In genomic region chr17:81500686-81501407, GRCm38 (mm10) we compare ENCODE assay signal across 13 mouse cellular contexts. TPM values are rescaled to one million over a fixed set of nuclear protein-coding genes. Genes with fewer than 3 reads are reported as not detected.
DNase-seq lines count a peak whose midpoint lies in the region; ATAC-seq and TF ChIP-seq lines count a peak whose summit lies in the region.
"Had no signal": no experiment of that assay in that cellular context is flagged by ENCODE, and none has a peak within 500 bp of the region (broad histone marks: within the 10 kb centered on the region; RNA-seq: fewer than 3 reads in every experiment).

No protein-coding gene starts in this region.

- no peaks in the 10 kb centered on the region for H3K9me3 ChIP-seq in heart, embryonic 12.5 days (replicated peaks)
- H3K9me3 ChIP-seq in forebrain, embryonic 13.5 days (replicated peaks): no peaks in the 10 kb centered on the region
- no peaks in the 10 kb centered on the region for H3K9me3 ChIP-seq in midbrain, embryonic 15.5 days
- no peaks in the 10 kb centered on the region for H3K9me3 ChIP-seq in liver, postnatal 0 days (ENCODE audit: low read length)
- H3K9me3 ChIP-seq: embryonic facial prominence, embryonic 12.5 days; limb, embryonic 10.5 days; megakaryocyte, embryonic 14.5 days had no signal

- 79% methylated on average over 5 of the region's 5 CpGs for WGBS in heart, embryonic 12.5 days
- 48% methylated on average over 5 of the region's 5 CpGs for WGBS in forebrain, embryonic 13.5 days
- WGBS in lung, adult 2 months: 55% methylated on average over 5 of the region's 5 CpGs
- WGBS in midbrain, embryonic 15.5 days: 44% methylated on average over 5 of the region's 5 CpGs
- WGBS in liver, postnatal 0 days (ENCODE audit: insufficient replicate concordance): 69% methylated on average over 5 of the region's 5 CpGs

- H3K27ac ChIP-seq in heart, embryonic 12.5 days (ENCODE audit: poor library complexity, severe bottlenecking): 0 out of 2 replicates have a peak overlapping the region, but pooled peaks have one; percentile 38
- no peak overlapping the region for H3K27ac ChIP-seq in forebrain, embryonic 13.5 days
- peak overlapping the region; percentile 57 for H3K27ac ChIP-seq in midbrain, embryonic 15.5 days
- no peak overlapping the region for H3K27ac ChIP-seq in liver, postnatal 0 days (ENCODE audit: low read depth)
- H3K27ac ChIP-seq: embryonic facial prominence, embryonic 12.5 days; limb, embryonic 10.5 days had no signal

- intact Hi-C loops in heart, postnatal 25 days (cut with DNase I): no loop called here

- H3K9ac ChIP-seq in heart, embryonic 12.5 days: no peak overlapping the region
- no peak overlapping the region for H3K9ac ChIP-seq in forebrain, embryonic 13.5 days
- no peak overlapping the region for H3K9ac ChIP-seq in midbrain, embryonic 15.5 days
- H3K9ac ChIP-seq in liver, postnatal 0 days (replicated peaks): no peak overlapping the region
- H3K9ac ChIP-seq: embryonic facial prominence, embryonic 12.5 days had no signal

- no peak overlapping the region for H3K4me2 ChIP-seq in heart, embryonic 12.5 days
- H3K4me2 ChIP-seq in forebrain, embryonic 13.5 days: no peak overlapping the region
- no peak overlapping the region for H3K4me2 ChIP-seq in midbrain, embryonic 15.5 days
- no peak overlapping the region for H3K4me2 ChIP-seq in liver, postnatal 0 days (ENCODE audit: low read depth, low read length)
- H3K4me2 ChIP-seq: embryonic facial prominence, embryonic 12.5 days had no signal

- no peak for TF ChIP-seq CTCF in lung, adult 2 months (IDR thresholded peaks at IDR 0.05; ENCODE audit: insufficient read depth, low read length)
- no peak for TF ChIP-seq CTCF in liver, postnatal 0 days (IDR thresholded peaks at IDR 0.05; ENCODE audit: low read depth)

- no peak overlapping the region for H3K4me3 ChIP-seq in heart, embryonic 12.5 days
- no peak overlapping the region for H3K4me3 ChIP-seq in forebrain, embryonic 13.5 days
- H3K4me3 ChIP-seq in lung, adult 2 months (replicated peaks; ENCODE audit: extremely low read depth, low read depth, low read length): no peak overlapping the region
- H3K4me3 ChIP-seq in midbrain, embryonic 15.5 days: no peak overlapping the region
- no peak overlapping the region for H3K4me3 ChIP-seq in liver, postnatal 0 days (ENCODE audit: low read depth, low read length)
- H3K4me3 ChIP-seq: embryonic facial prominence, embryonic 12.5 days; limb, embryonic 10.5 days; megakaryocyte, embryonic 14.5 days had no signal

- DNase-seq in heart, postnatal 25 days (ENCODE audit: low spot score): no peak
- DNase-seq in lung, adult 2 months: peak; percentile 29
- no peak for DNase-seq in adrenal gland, adult 2 months
- no peak for DNase-seq in liver, postnatal 0 days
- no peak for DNase-seq in heart, adult 8-10 months (ENCODE audit: low spot score)
- DNase-seq: gastrocnemius, postnatal 10 days had no signal

- H3K4me1 ChIP-seq in heart, embryonic 12.5 days (replicated peaks): peaks cover 24% of the 10 kb centered on the region
- H3K4me1 ChIP-seq in forebrain, embryonic 13.5 days: peaks cover 13% of the 10 kb centered on the region
- H3K4me1 ChIP-seq in lung, adult 2 months (ENCODE audit: control insufficient read depth, insufficient read depth, low read length): peaks cover 2% of the 10 kb centered on the region
- peaks cover 10% of the 10 kb centered on the region for H3K4me1 ChIP-seq in midbrain, embryonic 15.5 days
- no peaks in the 10 kb centered on the region for H3K4me1 ChIP-seq in liver, postnatal 0 days (ENCODE audit: insufficient read depth)
- H3K4me1 ChIP-seq: embryonic facial prominence, embryonic 12.5 days; limb, embryonic 10.5 days had no signal

- H3K36me3 ChIP-seq in heart, embryonic 12.5 days: 0 out of 2 replicates have a peak, but pooled peaks cover 5% of the 10 kb centered on the region
- no peaks in the 10 kb centered on the region for H3K36me3 ChIP-seq in forebrain, embryonic 13.5 days (ENCODE audit: poor library complexity, severe bottlenecking)
- no peaks in the 10 kb centered on the region for H3K36me3 ChIP-seq in midbrain, embryonic 15.5 days (replicated peaks)
- H3K36me3 ChIP-seq in liver, postnatal 0 days (replicated peaks; ENCODE audit: insufficient read depth, low read length): no peaks in the 10 kb centered on the region
- H3K36me3 ChIP-seq: embryonic facial prominence, embryonic 12.5 days; limb, embryonic 10.5 days had no signal

- no peak for ATAC-seq in heart, embryonic 12.5 days (ENCODE audit: insufficient number of reproducible peaks, low FRiP score)
- peak; percentile 76 for ATAC-seq in forebrain, embryonic 13.5 days
- ATAC-seq in midbrain, embryonic 15.5 days (replicated peaks): peak; percentile 72
- ATAC-seq in liver, postnatal 0 days: no peak

- H3K27me3 ChIP-seq in heart, embryonic 12.5 days (replicated peaks): no peaks in the 10 kb centered on the region
- no peaks in the 10 kb centered on the region for H3K27me3 ChIP-seq in forebrain, embryonic 13.5 days
- no peaks in the 10 kb centered on the region for H3K27me3 ChIP-seq in midbrain, embryonic 15.5 days (replicated peaks)
- H3K27me3 ChIP-seq in liver, postnatal 0 days (ENCODE audit: insufficient read depth, low read length): no peaks in the 10 kb centered on the region
- H3K27me3 ChIP-seq: embryonic facial prominence, embryonic 12.5 days; megakaryocyte, embryonic 14.5 days had no signal

- TF ChIP-seq POLR2A in lung, adult 2 months (IDR thresholded peaks at IDR 0.05; ENCODE audit: borderline replicate concordance, extremely low read depth, low read depth, low read length): no peak

- TF ChIP-seq EP300 in liver, postnatal 0 days (IDR thresholded peaks at IDR 0.05; ENCODE audit: low read depth): no peak

RNA-seq across cellular contexts. Expression of gene Gm11096, which starts 59.3 kb away (rescaled TPM):
- polyA plus RNA-seq in heart, embryonic 12.5 days (2016; fragmentation: Nextera tagmentation; extraction: Ambion mirVana): not detected in 2 replicates
- not detected for total RNA-seq in heart, postnatal 25 days (2021)
- polyA plus RNA-seq in forebrain, embryonic 13.5 days (2015; fragmentation: Nextera tagmentation; extraction: Ambion mirVana): not detected in 2 replicates
- not detected in 2 replicates for polyA plus RNA-seq in lung, adult 2 months (2012; rRNA removed)
- polyA plus RNA-seq in midbrain, embryonic 15.5 days (2015; fragmentation: Nextera tagmentation; extraction: Ambion mirVana): not detected in 2 replicates
- not detected for total RNA-seq in adrenal gland, adult 2 months (2021)
- not detected in 2 replicates for polyA plus RNA-seq in adrenal gland, adult 2 months (2012; rRNA removed)
- polyA plus RNA-seq in liver, postnatal 0 days (2015; fragmentation: Nextera tagmentation; extraction: Ambion mirVana): not detected in 2 replicates
- total RNA-seq in heart, adult 8-10 months (2022): not detected
- total RNA-seq: gastrocnemius, postnatal 10 days had no signal
- polyA plus RNA-seq: embryonic facial prominence, embryonic 12.5 days; kidney, embryonic 14.5 days; limb, embryonic 10.5 days had no signal

Comparison
In these comparisons a context has a peak if more than half of its experiments do, and no peak if none do; other contexts are left out.
1. ATAC-seq: peak in forebrain, embryonic 13.5 days (single experiment) and midbrain, embryonic 15.5 days (single experiment); none in heart, embryonic 12.5 days (single experiment) and liver, postnatal 0 days (single experiment).
2. H3K27ac ChIP-seq: peak in heart, embryonic 12.5 days (single experiment) and midbrain, embryonic 15.5 days (single experiment); none in forebrain, embryonic 13.5 days (single experiment) and liver, postnatal 0 days (single experiment).